Mouse (Mus musculus) liver, embryonic 11.5 days (tissue): ENCODE results near the gene Plcl1. TPM values are rescaled to one million over a fixed set of nuclear protein-coding genes. Genes with fewer than 3 reads are reported as not detected.

ENCODE experiments used
- ATAC-seq: fragments of 200-750 bp; cut with Nextera tagmentation; replicated peaks from 2 replicates; pipeline ENCODE4 v1.8.0; 2017; ENCODE audit warnings: moderate number of reproducible peaks, mild to moderate bottlenecking, moderate TSS enrichment, moderate library complexity; ENCODE audit not compliant: low FRiP score
- DNase-seq: peaks from one replicate; pipeline ENCODE4 v3.0.0-alpha.2; 2017; ENCODE audit warnings: low spot score
- H3K27ac ChIP-seq: fragments of 300-500 bp; sonication (generic); 2 replicates; pipeline ENCODE4 v1.5.1; 2014; ENCODE audit warnings: mild to moderate bottlenecking, low read depth, low read length, control low read depth
- H3K27me3 ChIP-seq: fragments of 300-500 bp; sonication (generic); replicated peaks from 2 replicates; pipeline ENCODE4 v1.6.1; 2014; ENCODE audit warnings: low read length, mixed read lengths; ENCODE audit not compliant: control insufficient read depth, insufficient read depth
- H3K36me3 ChIP-seq: fragments of 300-500 bp; sonication (generic); 2 replicates; pipeline ENCODE4 v1.6.1; 2014; ENCODE audit warnings: mild to moderate bottlenecking, low read length, moderate library complexity, mixed read lengths; ENCODE audit not compliant: control insufficient read depth, insufficient read depth
- H3K4me1 ChIP-seq: fragments of 300-500 bp; sonication (generic); replicated peaks from 2 replicates; pipeline ENCODE4 v1.6.1; 2014; ENCODE audit warnings: low read length, mixed read lengths; ENCODE audit not compliant: control insufficient read depth, insufficient read depth
- H3K4me2 ChIP-seq: fragments of 300-500 bp; sonication (generic); 2 replicates; pipeline ENCODE4 v1.6.1; 2014; ENCODE audit warnings: mild to moderate bottlenecking, control low read depth, moderate library complexity
- H3K4me3 ChIP-seq: fragments of 300-500 bp; sonication (generic); 2 replicates; pipeline ENCODE4 v1.5.1; 2014; ENCODE audit warnings: low read depth, low read length, control low read depth
- H3K9ac ChIP-seq: fragments of 300-500 bp; sonication (generic); 2 replicates; pipeline ENCODE4 v1.6.1; 2014; ENCODE audit warnings: low read depth, low read length, control low read depth
- H3K9me3 ChIP-seq: fragments of 300-500 bp; sonication (generic); 2 replicates; pipeline ENCODE4 v1.6.1; 2016; ENCODE audit warnings: low read length, inconsistent platforms, mixed read lengths; ENCODE audit not compliant: control insufficient read depth
- whole genome bisulfite sequencing: fragments of 180-500 bp; shearing (Covaris S2); extraction: QIAGEN DNeasy Blood & Tissue Kit; methylation state at CpG from one replicate; pipeline ENCODE4 v1.1.7; 2014; 5-methylcytosine and 5-hydroxymethylcytosine counted together
- polyA plus RNA-seq: library from polyadenylated mRNA; unstranded; fragments of >200 nt; fragmentation: Nextera tagmentation; extraction: Ambion mirVana; gene quantifications from 2 replicates; pipeline ENCODE4 v1.2.1, GENCODE M21; 2014

Plcl1 gene
- polyA plus RNA-seq, 1 experiment from 2014 or later: 0.63 TPM

GRCm38 (mm10) chr1:55617857-55618256 lies 212.1 kb downstream of the Plcl1 start:
- no peak overlapping the region for H3K4me3 ChIP-seq
- ATAC-seq (no peak), DNase-seq (no peak)
- no peak overlapping the region for H3K27ac ChIP-seq
- H3K36me3 ChIP-seq: no peaks in the 10 kb centered on the region
- H3K27me3 ChIP-seq: no peaks in the 10 kb centered on the region
- whole genome bisulfite sequencing: 92% methylated on average over 2 of the region's 2 CpGs
- H3K9ac ChIP-seq: no peak overlapping the region
- H3K4me1 ChIP-seq: no peaks in the 10 kb centered on the region
- no peak overlapping the region for H3K4me2 ChIP-seq
- no peaks in the 10 kb centered on the region for H3K9me3 ChIP-seq

GRCm38 (mm10) chr1:55618617-55619286 lies 213.0 kb downstream of the Plcl1 start:
- WGBS: 47% methylated on average over 7 of the region's 7 CpGs
- no peaks in the 10 kb centered on the region for H3K36me3 ChIP-seq
- H3K9ac ChIP-seq: no peak overlapping the region
- H3K27me3 ChIP-seq: no peaks in the 10 kb centered on the region
- H3K9me3 ChIP-seq: no peaks in the 10 kb centered on the region
- no peak overlapping the region for H3K4me2 ChIP-seq
- no peak overlapping the region for H3K4me3 ChIP-seq
- no peak for DNase-seq
- no peak overlapping the region for H3K27ac ChIP-seq
- ATAC-seq: 0 out of 2 replicates have a peak, but pooled peaks have one; percentile 20
- H3K4me1 ChIP-seq: no peaks in the 10 kb centered on the region

GRCm38 (mm10) chr1:55631496-55631895 lies 225.8 kb downstream of the Plcl1 start:
- ATAC-seq: no peak

GRCm38 (mm10) chr1:55632024-55632423 lies 226.3 kb downstream of the Plcl1 start:
- H3K27me3 ChIP-seq: no peaks in the 10 kb centered on the region
- H3K4me3 ChIP-seq: no peak overlapping the region
- no peak overlapping the region for H3K4me2 ChIP-seq
- WGBS: 77% methylated on average over 2 of the region's 2 CpGs
- ATAC-seq (no peak), DNase-seq (no peak)
- H3K4me1 ChIP-seq: no peaks in the 10 kb centered on the region
- no peaks in the 10 kb centered on the region for H3K36me3 ChIP-seq
- H3K27ac ChIP-seq: no peak overlapping the region
- no peak overlapping the region for H3K9ac ChIP-seq
- H3K9me3 ChIP-seq: no peaks in the 10 kb centered on the region

More at GRCm38 (mm10) chr1:55631496-55631895, 225.8 kb downstream of the Plcl1 start:
- H3K36me3 ChIP-seq: no peaks in the 10 kb centered on the region
- DNase-seq: no peak
- WGBS: 50% methylated on average over 1 of the region's 1 CpGs
- no peaks in the 10 kb centered on the region for H3K9me3 ChIP-seq
- H3K4me2 ChIP-seq: no peak overlapping the region
- H3K4me1 ChIP-seq: no peaks in the 10 kb centered on the region
- H3K4me3 ChIP-seq: no peak overlapping the region
- H3K27me3 ChIP-seq: no peaks in the 10 kb centered on the region
- H3K9ac ChIP-seq: no peak overlapping the region
- H3K27ac ChIP-seq: no peak overlapping the region

GRCm38 (mm10) chr1:55633326-55633725 lies 227.6 kb downstream of the Plcl1 start:
- 85% methylated on average over 4 of the region's 4 CpGs for WGBS

GRCm38 (mm10) chr1:55659518-55660210 lies 253.9 kb downstream of the Plcl1 start:
- DNase-seq (no peak), ATAC-seq (no peak)
- no peaks in the 10 kb centered on the region for H3K9me3 ChIP-seq
- no peak overlapping the region for H3K4me2 ChIP-seq
- H3K36me3 ChIP-seq: no peaks in the 10 kb centered on the region
- no peaks in the 10 kb centered on the region for H3K4me1 ChIP-seq
- 69% methylated on average over 8 of the region's 8 CpGs for WGBS
- no peak overlapping the region for H3K4me3 ChIP-seq
- H3K27me3 ChIP-seq: no peaks in the 10 kb centered on the region
- H3K27ac ChIP-seq: no peak overlapping the region
- no peak overlapping the region for H3K9ac ChIP-seq

More at GRCm38 (mm10) chr1:55633326-55633725, 227.6 kb downstream of the Plcl1 start:
- no peak overlapping the region for H3K9ac ChIP-seq
- H3K27me3 ChIP-seq: no peaks in the 10 kb centered on the region
- no peak overlapping the region for H3K27ac ChIP-seq
- DNase-seq (no peak), ATAC-seq (no peak)
- no peak overlapping the region for H3K4me2 ChIP-seq
- H3K4me1 ChIP-seq: no peaks in the 10 kb centered on the region
- H3K36me3 ChIP-seq: no peaks in the 10 kb centered on the region
- H3K9me3 ChIP-seq: no peaks in the 10 kb centered on the region
- no peak overlapping the region for H3K4me3 ChIP-seq

- H3K27ac ChIP-seq: no peak overlapping the region
- no peak overlapping the region for H3K4me3 ChIP-seq
Observed at GRCm38 (mm10) chr1:55661381-55661780, 255.7 kb downstream of the Plcl1 start.

GRCm38 (mm10) chr1:55665137-55665827 lies 259.6 kb downstream of the Plcl1 start:
- DNase-seq: no peak
- Histone ChIP-seq H3K4me3 (no peak overlapping the region), H3K9me3 (no peaks in the 10 kb centered on the region), H3K4me2 (no peak overlapping the region), H3K27ac (no peak overlapping the region), H3K36me3 (no peaks in the 10 kb centered on the region), H3K27me3 (no peaks in the 10 kb centered on the region), H3K4me1 (no peaks in the 10 kb centered on the region), H3K9ac (no peak overlapping the region)
- ATAC-seq: no peak
- 47% methylated on average over 10 of the region's 10 CpGs for WGBS

More at GRCm38 (mm10) chr1:55661381-55661780, 255.7 kb downstream of the Plcl1 start:
- ATAC-seq (no peak), DNase-seq (no peak)
- Histone ChIP-seq H3K4me1 (no peaks in the 10 kb centered on the region), H3K27me3 (no peaks in the 10 kb centered on the region), H3K9me3 (no peaks in the 10 kb centered on the region), H3K4me2 (no peak overlapping the region), H3K36me3 (no peaks in the 10 kb centered on the region), H3K9ac (no peak overlapping the region)
- WGBS: 80% methylated on average over 2 of the region's 2 CpGs
